Mouse (Mus musculus) v-Abl transformed pro-B cells (cell line): ENCODE measurements at regions not wholly inside any gene's neighbourhood (a gene's known extent, or its start where the extent isn't known, plus 50 kb on each side); places are given as distances from the start of the nearest gene placed in this dataset.

ENCODE experiments used
- in situ Hi-C, 2 experiments: fragments of 400-800 bp; cut with MboI; formaldehyde crosslinking; loops; one replicate each; pipeline ENCODE4 v1.15.1; 2025; ENCODE audit not compliant: unreplicated experiment in 2 of 2

DNA sequence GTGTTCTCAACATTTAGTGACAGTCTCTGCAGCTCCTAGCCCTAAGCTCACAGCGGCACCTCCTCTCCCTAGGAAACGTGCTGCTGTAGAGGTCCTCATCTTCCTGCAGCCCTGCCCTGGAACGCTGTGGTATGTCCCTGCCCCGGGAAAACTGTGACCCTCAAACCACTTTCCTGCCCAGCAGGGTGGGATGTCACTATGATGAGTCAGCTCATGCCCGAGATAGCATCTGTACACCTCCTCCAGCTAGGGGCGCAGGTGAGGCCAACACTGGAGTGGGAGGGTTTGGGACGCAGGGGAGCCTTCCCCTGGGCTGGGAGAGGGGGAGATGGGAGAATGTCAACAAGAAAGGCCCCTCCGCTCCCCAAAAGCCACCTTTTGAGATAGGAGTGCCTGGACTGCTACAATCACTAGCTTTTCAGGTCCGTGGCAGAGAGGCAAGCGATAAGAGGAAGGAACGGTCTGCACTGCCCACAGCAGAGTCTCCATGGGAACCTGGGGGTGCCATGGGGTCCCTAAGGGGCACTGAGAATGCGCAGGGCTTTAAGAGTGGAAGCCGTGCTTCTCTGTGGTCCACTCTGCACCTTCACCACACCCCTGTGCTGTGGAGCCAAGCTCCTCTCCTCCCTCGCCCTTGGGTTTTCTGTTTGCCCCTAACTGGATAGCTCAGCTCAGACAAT lies 80.5 kb upstream of the Hand1 start:
- in situ Hi-C loops = loop anchor here in 1 of 2 experiments (10.0 kb wide), 1 partner anchor 48 kb away; no protein-coding TSS in a partner anchor

DNA sequence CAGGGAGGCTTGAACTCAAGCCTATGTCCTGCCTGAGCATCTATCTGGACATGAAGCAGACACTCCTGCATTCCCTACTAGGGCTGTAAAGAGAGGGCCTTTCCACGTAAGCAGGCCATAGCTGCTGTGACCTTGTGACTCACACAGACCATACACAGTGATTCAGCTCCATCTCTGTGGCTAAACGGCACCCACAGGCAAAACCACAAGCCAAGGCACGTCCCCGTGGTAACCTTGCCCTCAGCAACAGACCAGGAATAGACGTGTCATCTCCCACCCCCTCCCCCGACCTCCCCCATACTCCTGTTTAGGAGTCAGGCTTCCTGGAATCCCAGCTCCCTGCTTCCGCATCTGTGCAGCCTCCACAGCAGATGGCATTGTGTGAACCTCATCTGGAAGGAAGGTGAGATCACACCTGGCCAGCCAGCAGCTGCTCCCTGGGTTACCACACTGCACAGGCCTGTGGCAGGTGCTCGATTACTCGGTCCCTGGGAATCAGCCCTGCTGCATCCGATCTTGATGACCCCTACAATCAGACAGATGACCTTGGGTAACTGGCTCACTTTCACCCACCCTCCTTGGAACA lies 79.2 kb upstream of the Hand1 start:
- in situ Hi-C loops = loop anchor here in 1 of 2 experiments (10.0 kb wide), 1 partner anchor 47 kb away; no protein-coding TSS in a partner anchor

DNA sequence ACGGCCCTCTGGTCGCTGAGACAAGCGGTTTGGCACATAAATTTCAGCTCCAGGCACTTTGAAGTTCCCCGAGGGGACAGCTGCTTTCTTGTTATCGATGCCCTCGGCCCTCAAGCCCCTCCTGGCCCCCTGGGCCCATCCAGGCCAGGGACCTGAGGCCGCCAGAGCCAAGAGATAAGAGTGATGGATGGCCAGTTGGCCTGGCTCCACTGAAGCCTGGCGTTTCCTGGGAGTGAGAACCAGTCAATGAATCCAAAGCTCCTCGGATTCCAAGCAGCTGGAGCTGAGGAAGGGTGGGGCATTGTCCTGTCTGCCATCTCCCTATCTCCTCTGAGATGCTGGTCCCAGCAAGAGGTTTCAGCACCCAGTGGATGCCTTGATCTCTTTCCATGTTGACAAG lies 71.6 kb upstream of the Hand1 start:
- in situ Hi-C loops = no loop called here

DNA sequence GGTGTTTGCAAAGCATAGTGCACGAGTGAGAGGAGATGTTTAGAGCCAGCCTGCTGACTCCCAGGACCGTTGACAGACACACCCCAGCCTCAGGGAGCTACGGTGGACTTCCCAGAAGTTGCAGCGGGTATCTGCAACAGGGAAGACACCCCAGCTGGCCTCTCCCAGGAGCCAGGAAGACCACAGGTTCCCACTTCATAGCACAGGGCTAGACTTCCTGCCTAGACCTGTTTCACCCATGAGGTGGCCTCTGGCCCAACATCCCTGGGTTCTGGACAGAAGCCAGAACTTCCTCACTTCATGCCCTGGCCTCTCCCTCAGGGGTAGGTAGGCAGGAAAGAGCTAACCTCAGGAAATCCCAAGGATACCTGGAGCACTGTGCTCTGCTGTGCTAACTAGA lies 66.7 kb upstream of the Hand1 start:
- in situ Hi-C loops = no loop called here

DNA sequence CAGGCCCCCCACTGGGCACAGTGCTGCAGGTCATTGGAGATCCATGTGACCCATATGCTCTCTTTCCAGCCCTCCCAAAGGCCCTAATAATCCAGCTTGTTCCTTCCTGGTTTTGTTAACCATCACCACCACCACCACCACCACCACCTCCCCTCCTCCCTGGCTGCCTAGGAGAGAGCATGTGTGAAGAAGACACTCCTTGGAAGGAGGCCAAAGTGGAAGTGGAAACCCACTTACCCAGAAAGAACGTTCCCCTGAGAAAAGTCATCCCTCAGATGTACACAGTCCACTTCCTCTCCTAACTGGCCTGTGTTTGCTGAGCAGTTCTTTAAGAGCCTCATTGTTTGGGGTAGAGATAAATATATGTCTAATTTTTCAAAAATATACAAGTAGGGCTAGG lies 62.9 kb upstream of the Hand1 start:
- in situ Hi-C loops = no loop called here

DNA sequence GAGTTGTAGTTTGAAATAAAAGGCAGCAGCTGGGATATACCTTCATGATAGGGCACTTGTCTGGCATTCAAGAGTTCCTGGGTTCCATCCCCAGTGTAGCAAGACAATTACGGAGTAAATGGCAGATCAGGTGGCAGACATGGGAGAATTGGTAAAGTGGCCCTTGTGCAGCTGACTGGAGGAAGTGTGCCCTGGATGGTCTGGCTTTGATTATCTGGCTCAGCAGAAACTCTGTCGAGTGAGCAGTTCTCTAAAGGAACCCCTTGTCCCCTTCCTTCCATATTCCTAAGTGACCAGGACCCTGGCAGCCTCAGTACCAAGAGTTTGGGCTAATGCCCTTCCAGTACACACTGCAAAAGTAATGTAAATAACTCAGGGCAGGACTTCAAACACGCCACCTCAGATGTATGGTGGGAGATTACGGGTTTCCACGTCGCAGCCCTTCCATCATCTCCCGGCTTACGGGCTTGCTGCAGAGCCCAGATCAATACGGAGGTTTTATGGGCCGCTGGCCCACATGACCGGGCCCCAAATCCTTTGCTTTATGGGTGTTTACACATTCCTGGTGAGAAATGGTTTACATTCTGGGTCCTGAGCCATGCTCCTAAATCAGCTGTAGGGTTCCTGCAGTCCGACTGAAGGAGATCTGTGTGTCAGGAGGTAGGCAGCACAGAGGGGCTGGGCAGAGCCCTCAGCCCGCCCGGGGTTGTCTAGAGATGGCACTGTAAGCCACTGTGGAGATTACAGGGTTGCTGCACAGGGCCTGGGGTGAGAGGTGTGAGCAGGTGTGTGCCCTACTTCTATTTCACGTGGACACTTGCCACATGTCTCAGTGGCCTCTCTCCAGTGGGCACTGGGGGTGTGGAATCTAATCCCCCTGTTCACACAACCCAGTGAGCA lies 50.4 kb upstream of the Hand1 start:
- in situ Hi-C loops = no loop called here
